Mouse (Mus musculus): ENCODE data around the gene Slc4a4. TPM values are rescaled to one million over a fixed set of nuclear protein-coding genes. Genes with fewer than 3 reads are reported as not detected.

Gene Slc4a4
- polyA plus RNA-seq, 1 experiment: 3.8 TPM

- no peak for DNase-seq (ENCODE audit: low spot score)
These were observed 30.6 kb downstream of the Slc4a4 start for GRCm38 (mm10) chr5:88917221-88917620.

DNA sequence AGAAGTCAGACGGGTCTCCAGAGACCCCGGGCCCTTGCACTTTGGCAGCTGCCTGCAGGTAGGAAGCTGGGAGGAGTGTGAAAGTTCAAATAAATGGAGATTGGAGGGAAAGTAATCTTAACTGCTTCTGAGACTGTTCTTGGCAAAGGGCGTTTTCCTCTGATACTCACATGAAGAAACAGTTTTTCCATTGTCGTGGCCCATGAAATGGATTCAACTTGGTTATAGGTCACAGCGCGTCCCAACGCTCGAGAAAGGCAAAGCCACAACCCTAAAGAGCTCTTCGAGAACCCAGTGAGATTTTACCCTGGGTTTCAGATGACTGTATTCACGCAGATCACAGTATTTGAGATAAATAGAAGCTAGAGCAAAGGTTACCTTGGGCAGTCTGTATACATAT lies 31.0 kb downstream of the Slc4a4 start:
- DNase-seq (ENCODE audit: low spot score): no peak

- no peak for DNase-seq (ENCODE audit: low spot score)
These were observed 31.9 kb downstream of the Slc4a4 start for GRCm38 (mm10) chr5:88918538-88918937.

DNA sequence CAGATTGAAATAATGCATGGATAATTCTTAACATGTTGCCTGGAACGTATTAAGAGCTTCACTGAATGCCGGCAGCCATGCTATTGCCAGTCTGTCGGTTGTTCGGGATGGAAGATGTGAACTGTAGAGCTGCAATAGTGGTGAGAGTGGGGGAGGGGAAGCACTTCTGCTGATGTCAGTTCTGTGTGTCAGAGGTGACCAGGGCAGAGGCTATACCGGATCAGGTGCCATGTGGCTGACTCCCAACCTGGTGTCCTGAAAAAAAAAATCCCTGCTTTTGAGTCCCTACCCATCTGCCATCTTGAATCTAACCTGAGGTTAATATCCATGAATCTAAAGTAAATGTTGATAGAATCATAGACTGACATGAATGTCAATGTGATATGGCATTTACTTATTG lies 39.0 kb downstream of the Slc4a4 start:
- no peak for DNase-seq (ENCODE audit: low spot score)

GRCm38 (mm10) chr5:88928201-88928916 lies 41.7 kb downstream of the Slc4a4 start:
- no peak for DNase-seq (ENCODE audit: low spot score)

GRCm38 (mm10) chr5:88929392-88930094 lies 42.9 kb downstream of the Slc4a4 start:
- DNase-seq (ENCODE audit: low spot score): no peak

GRCm38 (mm10) chr5:88930129-88930528 lies 43.5 kb downstream of the Slc4a4 start:
- DNase-seq (ENCODE audit: low spot score): no peak

DNA sequence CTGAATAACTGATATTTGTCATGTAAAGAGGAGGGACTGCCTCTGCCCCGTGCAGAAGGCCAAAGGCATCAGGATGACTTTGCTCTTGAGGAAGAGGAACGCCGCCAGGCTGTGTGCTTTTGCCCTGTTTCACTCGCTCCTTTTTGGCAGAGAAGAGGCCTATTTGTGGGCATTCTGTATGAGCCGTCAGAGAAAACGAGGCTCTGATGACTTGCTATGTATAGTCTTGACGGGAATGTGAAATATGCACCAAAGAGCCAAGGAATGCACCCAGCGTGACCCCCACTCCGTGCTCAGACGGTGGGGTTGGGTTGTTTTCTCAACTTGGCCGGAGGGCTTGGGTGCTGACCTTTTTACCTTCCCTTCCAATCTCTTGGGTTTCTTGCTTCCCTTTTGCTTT lies 44.0 kb downstream of the Slc4a4 start:
- DNase-seq (ENCODE audit: low spot score): no peak

DNA sequence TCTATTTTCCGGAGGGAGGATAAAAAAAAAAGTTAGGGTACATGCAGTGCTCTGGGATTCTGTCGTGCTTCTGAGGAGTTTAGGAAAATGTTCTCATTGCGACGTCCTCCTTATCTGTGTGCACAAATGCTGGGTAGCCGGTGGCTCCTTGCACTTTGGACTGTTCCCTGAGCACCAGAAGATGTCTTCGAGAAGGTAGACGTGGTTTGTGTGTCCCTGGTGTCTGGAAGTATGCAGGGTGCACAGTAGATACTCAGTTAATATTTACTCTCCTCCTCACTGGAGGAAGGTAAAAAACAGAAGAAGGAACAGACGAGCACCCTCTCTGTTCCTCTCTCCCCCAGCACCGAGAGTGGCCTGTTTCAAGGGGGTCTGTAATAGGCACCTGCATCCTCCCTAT lies 44.6 kb downstream of the Slc4a4 start:
- DNase-seq (ENCODE audit: low spot score): no peak

- no peak for DNase-seq (ENCODE audit: low spot score)
These were observed 46.8 kb downstream of the Slc4a4 start for GRCm38 (mm10) chr5:88933454-88933853.

DNA sequence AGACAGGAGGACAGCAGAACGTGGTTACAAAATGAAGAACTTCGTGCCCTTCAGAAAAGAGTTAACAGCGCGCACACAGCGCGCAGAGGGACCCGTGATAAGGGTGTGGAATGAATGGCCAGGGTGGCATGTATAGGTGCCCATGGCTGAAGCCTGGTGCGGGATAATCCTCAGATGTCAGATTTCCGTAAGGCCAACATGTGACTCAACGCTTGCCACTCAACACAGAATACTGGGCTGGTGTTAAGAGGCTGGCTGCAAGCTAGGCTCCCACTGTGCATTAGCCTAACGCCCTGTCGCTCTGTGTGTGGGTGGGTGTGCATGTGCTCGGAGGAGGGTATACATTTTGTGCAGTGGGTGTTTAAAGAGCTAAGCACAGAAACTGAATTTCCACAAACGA lies 47.3 kb downstream of the Slc4a4 start:
- no peak for DNase-seq (ENCODE audit: low spot score)

DNA sequence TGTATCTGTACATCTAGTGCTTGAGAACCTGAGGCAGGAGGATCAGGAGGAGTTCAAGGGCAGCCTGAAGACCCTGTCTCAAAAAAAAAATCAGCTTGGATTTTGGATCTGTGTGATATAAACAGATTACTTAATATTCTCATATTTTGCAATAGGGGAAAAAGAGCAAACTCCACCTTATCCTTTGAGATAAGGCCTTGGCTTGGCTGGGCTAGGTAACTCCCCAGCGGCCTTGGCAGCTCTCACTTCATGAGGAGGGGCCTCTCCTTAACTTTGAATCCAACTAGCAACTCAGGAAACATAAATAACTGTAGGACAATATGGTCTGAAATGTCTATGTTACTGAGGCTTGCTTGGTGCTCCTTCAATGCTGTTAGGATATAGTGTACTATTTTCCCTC lies 51.6 kb downstream of the Slc4a4 start:
- no peak for DNase-seq (ENCODE audit: low spot score)

GRCm38 (mm10) chr5:88939151-88939550 lies 52.5 kb downstream of the Slc4a4 start:
- DNase-seq (ENCODE audit: low spot score): no peak

DNA sequence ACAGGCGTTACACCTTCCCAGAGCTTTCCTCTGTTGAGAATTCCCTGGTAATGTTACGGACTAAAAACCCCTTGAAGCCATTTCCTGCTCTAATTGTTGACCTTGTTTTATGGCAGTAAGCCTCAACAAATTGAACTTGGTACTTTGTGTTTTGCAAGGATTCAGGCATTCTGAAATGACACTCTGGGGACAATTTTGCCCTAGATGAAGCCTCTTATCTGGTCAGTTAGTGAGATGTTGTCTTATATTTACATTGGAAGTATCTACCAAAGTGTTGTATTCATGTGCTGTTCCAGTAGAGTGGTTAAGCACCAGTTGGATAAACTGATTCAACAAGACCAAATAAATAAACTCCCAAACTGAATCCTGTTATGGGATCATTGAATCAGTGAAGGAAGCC lies 53.2 kb downstream of the Slc4a4 start:
- DNase-seq (ENCODE audit: low spot score): no peak

- DNase-seq (ENCODE audit: low spot score): no peak
These were observed 55.3 kb downstream of the Slc4a4 start for GRCm38 (mm10) chr5:88941905-88942304.

DNA sequence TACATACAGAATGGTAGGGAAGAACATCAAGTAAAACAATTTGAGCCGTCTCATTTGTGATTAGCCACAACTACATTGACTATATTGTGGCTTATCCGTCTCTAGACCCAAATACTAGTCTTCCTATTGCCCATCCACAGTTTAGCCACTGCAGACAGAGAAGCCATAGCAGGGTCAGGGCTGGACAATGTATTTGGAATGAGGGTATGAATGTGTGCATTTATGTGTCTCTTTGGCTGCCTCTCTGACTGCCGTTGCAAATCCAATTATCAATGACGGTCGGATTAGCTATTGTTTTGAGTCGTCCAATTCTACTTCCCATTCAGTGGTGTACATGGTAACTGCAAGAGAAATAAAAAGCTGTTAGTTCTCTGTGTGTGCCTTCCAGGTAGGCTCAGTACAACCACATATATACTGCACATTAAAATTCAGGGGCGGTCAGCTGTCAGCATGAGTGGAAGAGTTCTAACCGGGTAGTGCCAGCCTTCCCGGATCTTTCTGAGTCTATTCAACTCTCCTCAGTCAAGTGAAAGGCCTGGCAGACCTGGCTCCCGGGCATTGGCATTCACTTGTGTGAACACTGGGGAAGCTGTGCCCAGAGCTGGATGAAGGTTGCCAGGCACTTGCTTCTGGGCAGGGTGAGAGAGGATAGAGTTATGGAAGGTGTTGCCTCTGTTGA lies 59.2 kb downstream of the Slc4a4 start:
- no peak for DNase-seq (ENCODE audit: low spot score)

DNA sequence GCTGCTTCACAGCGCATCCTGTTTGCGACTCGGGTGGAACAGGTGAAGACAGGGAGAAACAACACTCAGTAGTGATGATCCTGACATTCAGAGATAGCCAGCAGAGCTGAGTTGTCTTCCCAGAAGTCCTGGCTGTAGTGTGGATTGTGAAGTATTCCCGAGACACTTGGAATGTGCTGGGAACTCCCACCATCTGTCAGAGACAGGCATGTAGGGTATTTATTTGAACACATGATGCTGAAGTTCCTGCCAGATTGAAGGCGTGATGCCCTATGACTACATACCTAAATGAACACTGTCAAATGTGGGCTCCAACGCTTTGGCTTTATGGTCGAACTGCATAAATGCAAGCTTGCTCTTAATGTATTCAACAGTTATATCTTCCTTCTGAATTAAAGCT lies 63.7 kb downstream of the Slc4a4 start:
- no peak for DNase-seq (ENCODE audit: low spot score)

- no peak for DNase-seq (ENCODE audit: low spot score)
These were observed 66.3 kb downstream of the Slc4a4 start for GRCm38 (mm10) chr5:88952757-88953577.

DNA sequence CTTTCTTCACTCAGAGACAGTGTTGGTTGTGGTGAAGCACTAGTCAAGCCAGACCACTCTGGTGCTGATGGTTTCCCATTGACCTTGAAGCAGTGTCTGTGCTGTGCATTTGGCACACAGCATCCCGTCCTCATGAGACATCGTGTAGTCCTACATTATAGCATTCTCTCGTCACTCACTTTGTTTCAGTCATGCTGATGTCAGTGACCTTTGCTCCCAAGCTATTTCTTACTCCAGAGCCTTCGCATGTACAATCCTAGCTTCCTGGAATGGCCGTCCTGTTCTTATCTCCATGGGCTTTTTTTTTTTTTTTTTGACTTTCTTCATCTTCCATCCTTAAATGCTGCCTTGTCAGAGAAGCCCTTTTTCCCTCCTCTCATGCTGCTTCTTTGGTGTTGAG lies 71.1 kb downstream of the Slc4a4 start:
- DNase-seq (ENCODE audit: low spot score): no peak

DNA sequence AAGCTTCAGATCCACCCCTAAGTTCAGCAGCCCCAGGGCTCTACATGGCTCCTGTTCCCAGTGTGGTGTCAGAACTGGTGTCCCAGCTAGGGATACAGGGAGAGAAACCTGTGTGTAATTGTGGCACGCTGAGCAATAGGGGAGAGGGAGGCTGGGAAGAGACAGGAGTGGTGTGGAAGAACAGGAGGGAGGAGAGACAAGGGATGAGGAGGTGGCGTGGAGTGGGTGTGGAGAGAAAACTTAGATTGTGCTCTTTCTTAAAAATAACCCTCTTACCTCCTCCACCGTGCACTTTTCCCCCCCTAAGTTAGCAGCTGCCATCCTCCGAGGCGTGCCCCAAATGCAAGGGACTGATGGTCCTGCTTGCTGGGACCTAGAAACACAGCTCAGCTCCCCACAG lies 72.3 kb downstream of the Slc4a4 start:
- no peak for DNase-seq (ENCODE audit: low spot score)

DNA sequence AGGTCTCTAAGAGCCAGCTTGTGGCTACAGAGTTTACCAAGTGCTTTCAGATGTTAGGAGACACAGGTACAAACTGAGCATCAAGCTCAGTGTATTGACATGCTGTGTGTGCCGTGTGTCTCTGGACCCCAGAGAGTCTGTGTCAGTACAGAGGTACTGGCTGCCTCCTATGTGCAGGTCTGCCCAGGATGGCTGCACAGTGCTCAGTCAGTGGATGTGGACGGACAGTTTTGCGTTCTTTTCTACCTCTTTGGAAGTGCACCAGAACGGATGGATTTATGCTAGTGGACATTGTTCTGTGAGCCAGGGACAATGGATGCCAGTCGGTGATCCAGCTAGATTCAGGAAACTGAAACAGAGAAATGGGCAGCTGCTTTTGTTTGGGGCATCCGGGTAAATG lies 72.8 kb downstream of the Slc4a4 start:
- DNase-seq (ENCODE audit: low spot score): no peak
